Mouse (Mus musculus) testis, postnatal 10 days (tissue): ENCODE results near the gene Zfp879.

ENCODE experiments used
- DNase-seq: peaks from one replicate; pipeline ENCODE4 v3.0.0; 2021; ENCODE audit warnings: low spot score

The Zfp879 gene

GRCm38 (mm10) chr11:50841023-50841735 lies at the start of gene Zfp879:
Gene Zfp879 (minus strand): TSS chr11:50841552.
- DNase-seq, result peak; percentile 94

- DNase-seq, result peak; percentile 89
These were observed 46.2 kb upstream of the Zfp879 start, which contains the start of gene Zfp454 for GRCm38 (mm10) chr11:50887390-50888128. Gene Zfp454 (minus strand): TSS chr11:50887651.

- DNase-seq, result no peak
These were observed 45.6 kb upstream of the Zfp879 start for GRCm38 (mm10) chr11:50886933-50887293.

- peak; percentile 52 for DNase-seq
These were observed 45.0 kb upstream of the Zfp879 start for GRCm38 (mm10) chr11:50886231-50886932.

GRCm38 (mm10) chr11:50883756-50884155 lies 42.4 kb upstream of the Zfp879 start:
- DNase-seq, result no peak

- DNase-seq, result no peak
These were observed 37.3 kb upstream of the Zfp879 start for GRCm38 (mm10) chr11:50878641-50879040.

- no peak for DNase-seq
These were observed 9.7 kb upstream of the Zfp879 start for GRCm38 (mm10) chr11:50850989-50851601.

- DNase-seq, result no peak
These were observed 8.9 kb upstream of the Zfp879 start, which contains the start of gene Grm6 for GRCm38 (mm10) chr11:50850177-50850735. Gene Grm6 (plus strand): TSS chr11:50850685.

- no peak for DNase-seq
These were observed 8.0 kb upstream of the Zfp879 start for GRCm38 (mm10) chr11:50849310-50849709.

GRCm38 (mm10) chr11:50848520-50849137 lies 7.3 kb upstream of the Zfp879 start:
- no peak for DNase-seq

- no peak for DNase-seq
These were observed 5.7 kb upstream of the Zfp879 start for GRCm38 (mm10) chr11:50847047-50847446.

- DNase-seq, result no peak
These were observed 4.6 kb upstream of the Zfp879 start for GRCm38 (mm10) chr11:50845951-50846350.

- no peak for DNase-seq
These were observed 5.6 kb downstream of the Zfp879 start for GRCm38 (mm10) chr11:50835727-50836126.

GRCm38 (mm10) chr11:50827010-50827953 lies 14.1 kb downstream of the Zfp879 start, which contains the start of gene Zfp354c:
Gene Zfp354c (minus strand): TSS chr11:50827724.
- DNase-seq, result peak; percentile 87

- DNase-seq, result no peak
These were observed 15.1 kb downstream of the Zfp879 start for GRCm38 (mm10) chr11:50826214-50826613.

- no peak for DNase-seq
These were observed 27.1 kb downstream of the Zfp879 start for GRCm38 (mm10) chr11:50814233-50814632.

- no peak for DNase-seq
These were observed 42.5 kb downstream of the Zfp879 start for GRCm38 (mm10) chr11:50798836-50799235.

- no peak for DNase-seq
These were observed 43.7 kb downstream of the Zfp879 start for GRCm38 (mm10) chr11:50797674-50798073.
